Mouse (Mus musculus) lung, adult 2 months (tissue): ENCODE data around the gene Fam136a.
"Not testable (repeated sequence)": the region's sequence is repeated elsewhere in the genome, so short reads cannot be mapped to it uniquely, and the experiment has no call there.

Experiments used
- CTCF ChIP-seq: fragments of 200-500 bp; IDR thresholded peaks from 2 replicates; pipeline ENCODE4 v1.5.1; 2011; ENCODE audit warnings: mild to moderate bottlenecking, low read length, control low read depth; ENCODE audit not compliant: insufficient read depth
- POLR2A ChIP-seq: fragments of 200-500 bp; IDR thresholded peaks from 2 replicates; pipeline ENCODE4 v1.6.1; 2011; ENCODE audit warnings: low read depth, mild to moderate bottlenecking, control low read depth, low read length, borderline replicate concordance; ENCODE audit errors: extremely low read depth

GRCm38 (mm10) chr6:86336340-86336739, 29.1 kb upstream of the Fam136a start:
- TF ChIP-seq CTCF, POLR2A: not testable (repeated sequence)
